Mouse (Mus musculus) testis, adult 2 months (tissue): Measurements from ENCODE around the gene Mapk14. TPM values are rescaled to one million over a fixed set of nuclear protein-coding genes. Genes with fewer than 3 reads are reported as not detected.
"Not testable (repeated sequence)": the region's sequence is repeated elsewhere in the genome, so short reads cannot be mapped to it uniquely, and the experiment has no call there.

Source experiments
- H3K27ac ChIP-seq: fragments of 200-500 bp; 2 replicates; pipeline ENCODE4 v1.5.1; 2012; ENCODE audit warnings: low read depth, low read length; ENCODE audit not compliant: control insufficient read depth, insufficient read depth
- H3K27me3 ChIP-seq: fragments of 200-500 bp; 2 replicates; pipeline ENCODE4 v1.6.1; 2012; ENCODE audit warnings: mild to moderate bottlenecking, low read length, moderate library complexity; ENCODE audit not compliant: control insufficient read depth, insufficient read depth
- H3K36me3 ChIP-seq: fragments of 200-500 bp; 2 replicates; pipeline ENCODE4 v1.6.1; 2012; ENCODE audit warnings: mild to moderate bottlenecking, low read length; ENCODE audit not compliant: control insufficient read depth, insufficient read depth
- H3K4me1 ChIP-seq: fragments of 200-500 bp; 2 replicates; pipeline ENCODE4 v1.6.1; 2012; ENCODE audit warnings: low read length; ENCODE audit not compliant: control insufficient read depth, insufficient read depth
- H3K4me3 ChIP-seq: fragments of 200-500 bp; 2 replicates; pipeline ENCODE4 v1.5.1; 2012; ENCODE audit warnings: low read depth, mild to moderate bottlenecking, low read length, moderate library complexity, mixed read lengths; ENCODE audit not compliant: control insufficient read depth
- CTCF ChIP-seq: fragments of 200-500 bp; IDR thresholded peaks from 2 replicates; pipeline ENCODE4 v1.5.1; 2012; ENCODE audit warnings: low read depth, mild to moderate bottlenecking, inconsistent platforms, low read length, moderate library complexity; ENCODE audit not compliant: control insufficient read depth, insufficient read depth, insufficient replicate concordance
- POLR2A ChIP-seq: fragments of 200-500 bp; IDR thresholded peaks from 2 replicates; pipeline ENCODE4 v1.6.1; 2012; ENCODE audit warnings: low read depth, mild to moderate bottlenecking, inconsistent platforms, low read length, moderate library complexity; ENCODE audit not compliant: control insufficient read depth
- polyA plus RNA-seq: library from polyadenylated mRNA; depleted of rRNA; stranded (reverse); fragments of >200 nt; gene quantifications from 2 replicates; pipeline ENCODE4 v1.2.3, GENCODE M21; 2012

Mapk14 gene
- polyA plus RNA-seq, 1 experiment, result 14.2 TPM

- TF ChIP-seq CTCF (no peak), POLR2A (no peak)
- peaks cover 13% of the 10 kb centered on the region for H3K4me1 ChIP-seq
- no peak overlapping the region for H3K27ac ChIP-seq
- no peak overlapping the region for H3K4me3 ChIP-seq
- H3K36me3 ChIP-seq, result no peaks in the 10 kb centered on the region
- no peaks in the 10 kb centered on the region for H3K27me3 ChIP-seq
These were observed 75.1 kb downstream of the Mapk14 start for GRCm38 (mm10) chr17:28766203-28766602.

GRCm38 (mm10) chr17:28766781-28767515, 75.8 kb downstream of the Mapk14 start:
- Histone ChIP-seq H3K27ac (no peak overlapping the region), H3K4me3 (no peak overlapping the region), H3K4me1 (peaks cover 13% of the 10 kb centered on the region), H3K27me3 (no peaks in the 10 kb centered on the region), H3K36me3 (no peaks in the 10 kb centered on the region)
- no peak for TF ChIP-seq POLR2A
- no peak for TF ChIP-seq CTCF

- Histone ChIP-seq H3K4me1 (peaks cover 13% of the 10 kb centered on the region), H3K27ac (no peak within 1 kb of the TSS), H3K27me3 (no peaks in the 10 kb centered on the region), H3K4me3 (peak within 1 kb of the TSS; percentile 52), H3K36me3 (no peaks in the 10 kb centered on the region)
- TF ChIP-seq CTCF (no peak), POLR2A (no peak)
These were observed 78.2 kb downstream of the Mapk14 start, which contains the start of gene Mapk13 for GRCm38 (mm10) chr17:28769121-28769874. Gene Mapk13 (plus strand): TSS chr17:28769297.

GRCm38 (mm10) chr17:28769875-28770421, 78.8 kb downstream of the Mapk14 start:
- no peaks in the 10 kb centered on the region for H3K36me3 ChIP-seq
- H3K27ac ChIP-seq, result no peak overlapping the region
- TF ChIP-seq CTCF (no peak), POLR2A (no peak)
- H3K27me3 ChIP-seq, result no peaks in the 10 kb centered on the region
- H3K4me3 ChIP-seq, result peak overlapping the region; percentile 52
- peaks cover 13% of the 10 kb centered on the region for H3K4me1 ChIP-seq

GRCm38 (mm10) chr17:28771289-28771688, 80.2 kb downstream of the Mapk14 start:
- Histone ChIP-seq H3K4me3 (no peak overlapping the region), H3K27me3 (no peaks in the 10 kb centered on the region), H3K4me1 (peaks cover 13% of the 10 kb centered on the region), H3K27ac (no peak overlapping the region), H3K36me3 (no peaks in the 10 kb centered on the region)
- TF ChIP-seq POLR2A (no peak), CTCF (no peak)

- H3K4me1 ChIP-seq, result peaks cover 11% of the 10 kb centered on the region
- H3K4me3 ChIP-seq, H3K27ac ChIP-seq, H3K27me3 ChIP-seq, H3K36me3 ChIP-seq: not testable (repeated sequence)
- TF ChIP-seq CTCF, result peak; percentile 46; the same call in 1 of the 2 replicates
These were observed 83.2 kb downstream of the Mapk14 start for GRCm38 (mm10) chr17:28774303-28774702.

GRCm38 (mm10) chr17:28775161-28775560, 84.0 kb downstream of the Mapk14 start:
- no peak overlapping the region for H3K4me3 ChIP-seq
- peaks cover 3% of the 10 kb centered on the region; the same call in 1 of the 2 replicates for H3K4me1 ChIP-seq
- no peak overlapping the region for H3K27ac ChIP-seq
- no peak for TF ChIP-seq CTCF
- TF ChIP-seq POLR2A, result no peak
- H3K27me3 ChIP-seq, result no peaks in the 10 kb centered on the region
- no peaks in the 10 kb centered on the region for H3K36me3 ChIP-seq
